Mouse (Mus musculus): Measurements from ENCODE around the gene Ddx17.
A peak's percentile ranks its signal among the peaks of the same experiment; 100 is the strongest.

The Ddx17 gene

GRCm38 (mm10) chr15:79546410-79547288, at the start of gene Ddx17:
Ddx17 (minus strand) TSS chr15:79546741.
- DNase-seq (ENCODE audit: low spot score in 2 of 2): peak; percentile 98 to 99

GRCm38 (mm10) chr15:79581581-79581980, 35.0 kb upstream of the Ddx17 start:
- DNase-seq (ENCODE audit: low spot score in 2 of 2): no peak

- no peak for DNase-seq (ENCODE audit: low spot score in 2 of 2)
These were observed 31.3 kb upstream of the Ddx17 start for GRCm38 (mm10) chr15:79577671-79578426.

GRCm38 (mm10) chr15:79576947-79577346, 30.4 kb upstream of the Ddx17 start:
- DNase-seq (ENCODE audit: low spot score in 2 of 2): no peak

GRCm38 (mm10) chr15:79575543-79576222, 29.1 kb upstream of the Ddx17 start:
- DNase-seq (ENCODE audit: low spot score in 2 of 2): no peak

GRCm38 (mm10) chr15:79562417-79562816, 15.9 kb upstream of the Ddx17 start:
- DNase-seq (ENCODE audit: low spot score in 2 of 2): no peak

GRCm38 (mm10) chr15:79559649-79560048, 13.1 kb upstream of the Ddx17 start:
- DNase-seq (ENCODE audit: low spot score in 2 of 2): no peak

GRCm38 (mm10) chr15:79552566-79552965, 6.0 kb upstream of the Ddx17 start:
- no peak for DNase-seq (ENCODE audit: low spot score in 2 of 2)

- no peak for DNase-seq (ENCODE audit: low spot score in 2 of 2)
These were observed 1.7 kb upstream of the Ddx17 start for GRCm38 (mm10) chr15:79548226-79548625.

GRCm38 (mm10) chr15:79547289-79547820, 814 bp upstream of the Ddx17 start:
- no peak for DNase-seq (ENCODE audit: low spot score in 2 of 2)

GRCm38 (mm10) chr15:79545921-79546399, 581 bp downstream of the Ddx17 start:
- peak in 1 of 2 experiments; percentile 75 for DNase-seq (ENCODE audit: low spot score in 2 of 2)

- no peak for DNase-seq (ENCODE audit: low spot score in 2 of 2)
These were observed 1.0 kb downstream of the Ddx17 start for GRCm38 (mm10) chr15:79545496-79545895.

- no peak for DNase-seq (ENCODE audit: low spot score in 2 of 2)
These were observed 2.6 kb downstream of the Ddx17 start for GRCm38 (mm10) chr15:79543968-79544367.

GRCm38 (mm10) chr15:79533796-79534195, 12.7 kb downstream of the Ddx17 start:
- no peak for DNase-seq (ENCODE audit: low spot score in 2 of 2)

- no peak for DNase-seq (ENCODE audit: low spot score in 2 of 2)
These were observed 16.6 kb downstream of the Ddx17 start for GRCm38 (mm10) chr15:79529935-79530334.

GRCm38 (mm10) chr15:79527991-79528639, 18.4 kb downstream of the Ddx17 start:
- DNase-seq (ENCODE audit: low spot score in 2 of 2): no peak

- no peak for DNase-seq (ENCODE audit: low spot score in 2 of 2)
These were observed 19.3 kb downstream of the Ddx17 start for GRCm38 (mm10) chr15:79527192-79527591.

GRCm38 (mm10) chr15:79525979-79526768, 20.4 kb downstream of the Ddx17 start:
- DNase-seq (ENCODE audit: low spot score in 2 of 2): no peak

- no peak for DNase-seq (ENCODE audit: low spot score in 2 of 2)
These were observed 21.0 kb downstream of the Ddx17 start for GRCm38 (mm10) chr15:79525564-79525963.
